Comparison of ENCODE assay signal across 14 mouse cellular contexts in the genomic region with DNA sequence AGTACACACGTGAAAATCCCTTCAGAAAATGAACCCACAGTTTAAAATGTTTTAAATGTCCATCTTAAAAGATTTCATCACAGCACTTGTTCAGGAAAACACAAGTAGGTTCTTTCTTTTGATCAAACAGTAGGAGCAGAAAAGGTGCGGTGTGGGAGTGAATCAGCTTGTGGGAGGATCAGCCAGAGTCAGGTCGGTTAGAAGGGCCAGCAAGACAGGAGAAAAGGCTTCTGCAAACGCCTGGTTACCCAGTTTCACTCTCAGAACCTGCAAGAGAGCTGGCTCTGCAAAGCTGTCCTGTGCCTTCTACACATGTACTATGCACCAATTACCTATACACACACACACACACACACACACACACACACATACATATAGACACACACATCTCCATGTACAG.
"Had no signal": no experiment of that assay in that cellular context is flagged by ENCODE, and none has a peak within 500 bp of the region (broad histone marks: within the 10 kb centered on the region; RNA-seq: fewer than 3 reads in every experiment).

No protein-coding gene starts in this region.

- H3K9ac ChIP-seq: limb, embryonic 15.5 days; liver, embryonic 13.5 days; liver, postnatal 0 days; lung, embryonic 15.5 days; midbrain, embryonic 15.5 days; neural tube, embryonic 12.5 days had no signal

- H3K27ac ChIP-seq: limb, embryonic 15.5 days; liver, embryonic 13.5 days; lung, embryonic 15.5 days; midbrain, embryonic 15.5 days; neural tube, embryonic 12.5 days had no signal

- H3K4me1 ChIP-seq: limb, embryonic 15.5 days; liver, embryonic 13.5 days; lung, embryonic 15.5 days; neural tube, embryonic 12.5 days had no signal

- H3K4me2 ChIP-seq: limb, embryonic 15.5 days; liver, embryonic 13.5 days; lung, embryonic 15.5 days; midbrain, embryonic 15.5 days; neural tube, embryonic 12.5 days had no signal

- ATAC-seq: intestine, postnatal 0 days; liver, postnatal 0 days; midbrain, embryonic 15.5 days had no signal

- DNase-seq: kidney, adult 8-10 months; kidney, postnatal 10 days; liver, embryonic 13.5 days; liver, postnatal 0 days; lung, postnatal 14 days; retina, postnatal 1 day; right cerebral cortex, postnatal 25 days; thymus, adult 18-20 months; thymus, postnatal 25 days had no signal

- H3K36me3 ChIP-seq: limb, embryonic 15.5 days; liver, embryonic 13.5 days; lung, embryonic 15.5 days; midbrain, embryonic 15.5 days; neural tube, embryonic 12.5 days had no signal

- H3K27me3 ChIP-seq: limb, embryonic 15.5 days; liver, embryonic 13.5 days; lung, embryonic 15.5 days; midbrain, embryonic 15.5 days; neural tube, embryonic 12.5 days had no signal

- H3K9me3 ChIP-seq: limb, embryonic 15.5 days; liver, embryonic 13.5 days; lung, embryonic 15.5 days; midbrain, embryonic 15.5 days; neural tube, embryonic 12.5 days had no signal

- H3K4me3 ChIP-seq: limb, embryonic 15.5 days; liver, embryonic 13.5 days; lung, embryonic 15.5 days; midbrain, embryonic 15.5 days; neural tube, embryonic 12.5 days had no signal
